Mouse (Mus musculus) limb, embryonic 13.5 days (tissue): ENCODE results near the gene H13. TPM values are rescaled to one million over a fixed set of nuclear protein-coding genes. Genes with fewer than 3 reads are reported as not detected.

Source experiments
- ATAC-seq: fragments of 200-750 bp; cut with Nextera tagmentation; 2 replicates; pipeline ENCODE4 v1.8.0; 2017; ENCODE audit warnings: low read depth, moderate number of reproducible peaks, moderate TSS enrichment; ENCODE audit not compliant: low FRiP score
- H3K27ac ChIP-seq: fragments of 300-500 bp; sonication (generic); 2 replicates; pipeline ENCODE4 v1.5.1; 2015; ENCODE audit warnings: inconsistent platforms, mild to moderate bottlenecking, moderate library complexity
- H3K27me3 ChIP-seq: fragments of 300-500 bp; sonication (generic); 2 replicates; pipeline ENCODE4 v1.6.1; 2015; ENCODE audit warnings: mild to moderate bottlenecking, inconsistent platforms
- H3K36me3 ChIP-seq: fragments of 300-500 bp; sonication (generic); 2 replicates; pipeline ENCODE4 v1.6.1; 2015; ENCODE audit warnings: inconsistent platforms, mild to moderate bottlenecking, moderate library complexity
- H3K4me1 ChIP-seq: fragments of 300-500 bp; sonication (generic); 2 replicates; pipeline ENCODE4 v1.6.1; 2015; ENCODE audit warnings: inconsistent platforms
- H3K4me2 ChIP-seq: fragments of 300-500 bp; sonication (generic); replicated peaks from 2 replicates; pipeline ENCODE4 v1.6.1; 2015; ENCODE audit warnings: inconsistent platforms, mild to moderate bottlenecking, moderate library complexity
- H3K4me3 ChIP-seq: fragments of 300-500 bp; sonication (generic); 2 replicates; pipeline ENCODE4 v1.5.1; 2015; ENCODE audit warnings: moderate library complexity, mild to moderate bottlenecking, inconsistent platforms
- H3K9ac ChIP-seq: fragments of 300-500 bp; sonication (generic); 2 replicates; pipeline ENCODE4 v1.6.1; 2015; ENCODE audit warnings: mild to moderate bottlenecking, inconsistent platforms
- H3K9me3 ChIP-seq: fragments of 300-500 bp; sonication (generic); 2 replicates; pipeline ENCODE4 v1.6.1; 2016; ENCODE audit warnings: inconsistent platforms
- whole genome bisulfite sequencing: fragments of 180-500 bp; shearing (Covaris S2); methylation state at CpG from one replicate; pipeline ENCODE4 v1.1.7; 2015; 5-methylcytosine and 5-hydroxymethylcytosine counted together
- polyA plus RNA-seq: library from polyadenylated mRNA; unstranded; fragments of >200 nt; fragmentation: Nextera tagmentation; extraction: Ambion mirVana; gene quantifications from 2 replicates; pipeline ENCODE4 v1.2.1, GENCODE M21; 2015

Gene H13
- polyA plus RNA-seq, 1 experiment from 2014 or later, result 159 TPM

DNA sequence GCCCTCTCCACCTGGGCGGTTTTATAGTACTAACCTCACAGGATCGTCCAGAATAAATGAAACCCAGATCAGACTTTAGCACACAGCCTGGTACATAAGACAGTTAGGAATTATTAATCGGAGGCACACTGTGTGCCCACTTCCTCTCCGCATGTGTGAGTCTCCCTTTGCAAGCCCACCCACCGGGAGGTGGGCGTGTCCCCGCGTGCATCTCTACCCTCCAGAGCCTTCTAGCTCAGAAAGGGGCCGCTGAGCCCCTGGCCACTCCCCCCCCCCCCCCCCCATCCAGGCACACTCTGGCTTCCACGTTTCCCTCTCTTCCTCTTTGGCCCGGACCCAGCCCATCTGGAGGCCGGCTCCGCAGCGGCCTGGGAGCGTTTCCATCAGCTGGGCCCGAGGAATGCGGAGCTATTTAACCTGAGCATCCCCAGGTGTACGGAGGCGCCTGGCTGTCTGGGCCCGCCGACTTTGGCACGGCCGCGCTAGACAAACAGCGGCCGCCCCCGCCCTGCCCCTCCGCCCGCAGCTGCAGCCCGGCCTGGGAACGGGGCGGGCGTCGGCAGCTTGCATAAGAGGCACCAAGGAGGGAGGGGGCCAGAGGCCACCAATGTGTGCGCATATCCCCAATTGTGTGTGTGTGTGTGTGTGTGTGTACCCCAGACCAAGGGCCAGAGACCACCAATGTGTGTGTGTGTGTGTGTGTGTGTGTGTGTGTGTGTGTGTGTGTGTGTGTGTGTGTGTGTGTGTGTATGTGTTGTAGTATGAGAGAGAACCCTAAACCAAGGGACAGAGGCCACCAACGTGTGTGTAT is 70.0 kb downstream of the H13 start:
- Histone ChIP-seq H3K4me2 (peak overlapping the region; percentile 94), H3K9me3 (no peaks in the 10 kb centered on the region), H3K27ac (peak overlapping the region; percentile 98), H3K4me1 (peaks cover 66% of the 10 kb centered on the region), H3K4me3 (peak overlapping the region; percentile 95), H3K36me3 (peaks cover 6% of the 10 kb centered on the region; the same call in 1 of the 2 replicates), H3K9ac (peak overlapping the region; percentile 98), H3K27me3 (no peaks in the 10 kb centered on the region)
- 1% methylated on average over 33 of the region's 36 CpGs for WGBS
- peak; percentile 82 for ATAC-seq

DNA sequence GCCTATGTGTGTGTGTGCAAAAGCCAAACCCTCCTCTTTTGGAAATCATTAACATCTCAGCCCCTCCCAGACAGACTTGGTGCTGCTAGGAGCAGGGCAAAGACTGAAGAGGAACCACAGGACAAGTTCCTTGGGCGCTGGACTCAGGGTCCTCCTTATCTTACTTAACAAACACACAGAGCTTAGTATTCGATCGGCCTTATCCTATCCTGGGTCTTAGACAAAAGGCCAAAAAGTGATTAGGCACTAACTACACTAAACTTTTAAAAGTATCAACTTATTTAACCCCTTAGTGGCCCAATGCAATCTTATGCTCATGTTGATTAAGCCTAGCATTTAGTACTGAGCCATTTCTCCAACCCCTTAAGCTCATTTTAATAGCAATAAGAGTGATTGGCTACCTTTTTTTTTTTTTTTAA is 70.6 kb downstream of the H13 start:
- 12% methylated on average over 3 of the region's 3 CpGs for WGBS
- Histone ChIP-seq H3K27ac (peak overlapping the region; percentile 98), H3K36me3 (peaks cover 6% of the 10 kb centered on the region; the same call in 1 of the 2 replicates), H3K27me3 (no peaks in the 10 kb centered on the region), H3K4me2 (peak overlapping the region; percentile 94), H3K9me3 (no peaks in the 10 kb centered on the region), H3K9ac (peak overlapping the region; percentile 31; the same call in 1 of the 2 replicates), H3K4me3 (peak overlapping the region; percentile 95; the same call in 1 of the 2 replicates), H3K4me1 (peaks cover 60% of the 10 kb centered on the region)
- 0 out of 2 replicates have a peak, but pooled peaks have one; percentile 1 for ATAC-seq

GRCm38 (mm10) chr2:152740490-152740889 is 71.2 kb downstream of the H13 start:
- WGBS, result 53% methylated on average over 5 of the region's 5 CpGs
- Histone ChIP-seq H3K27ac (peak overlapping the region; percentile 98), H3K27me3 (no peaks in the 10 kb centered on the region), H3K4me1 (peaks cover 57% of the 10 kb centered on the region), H3K9ac (no peak overlapping the region), H3K36me3 (peaks cover 6% of the 10 kb centered on the region; the same call in 1 of the 2 replicates), H3K9me3 (no peaks in the 10 kb centered on the region), H3K4me2 (peak overlapping the region; percentile 94; the same call in 1 of the 2 replicates), H3K4me3 (no peak overlapping the region)
- ATAC-seq, result no peak

- Histone ChIP-seq H3K4me3 (no peak overlapping the region), H3K36me3 (peaks cover 6% of the 10 kb centered on the region; the same call in 1 of the 2 replicates), H3K4me1 (peaks cover 54% of the 10 kb centered on the region), H3K9ac (peak overlapping the region; percentile 31; the same call in 1 of the 2 replicates), H3K9me3 (no peaks in the 10 kb centered on the region), H3K27ac (peak overlapping the region; percentile 98), H3K4me2 (peak overlapping the region; percentile 45), H3K27me3 (no peaks in the 10 kb centered on the region)
- no peak for ATAC-seq
- WGBS, result 31% methylated on average over 14 of the region's 14 CpGs
Observed at GRCm38 (mm10) chr2:152741153-152742041, 72.1 kb downstream of the H13 start.

GRCm38 (mm10) chr2:152742435-152742834 is 73.2 kb downstream of the H13 start:
- H3K4me2 ChIP-seq, result peak overlapping the region; percentile 45
- no peak overlapping the region for H3K4me3 ChIP-seq
- peak overlapping the region; percentile 98; the same call in 1 of the 2 replicates for H3K27ac ChIP-seq
- H3K27me3 ChIP-seq, result no peaks in the 10 kb centered on the region
- peaks cover 54% of the 10 kb centered on the region for H3K4me1 ChIP-seq
- H3K36me3 ChIP-seq, result peaks cover 5% of the 10 kb centered on the region; the same call in 1 of the 2 replicates
- WGBS, result 22% methylated on average over 10 of the region's 10 CpGs
- ATAC-seq, result no peak
- no peaks in the 10 kb centered on the region for H3K9me3 ChIP-seq
- H3K9ac ChIP-seq, result no peak overlapping the region

GRCm38 (mm10) chr2:152753944-152754711 is 84.9 kb downstream of the H13 start, which contains the start of gene Cox4i2:
Gene Cox4i2 (plus strand): TSS chr2:152754173.
- Histone ChIP-seq H3K9ac (peak within 1 kb of the TSS; percentile 61), H3K27ac (no peak within 1 kb of the TSS; the same call in 1 of the 2 replicates), H3K27me3 (no peaks in the 10 kb centered on the region), H3K4me2 (peak within 1 kb of the TSS; percentile 70), H3K9me3 (no peaks in the 10 kb centered on the region), H3K4me1 (peaks cover 24% of the 10 kb centered on the region), H3K4me3 (peak within 1 kb of the TSS; percentile 38), H3K36me3 (no peaks in the 10 kb centered on the region)
- peak; percentile 52; the same call in 1 of the 2 replicates for ATAC-seq
- WGBS, result 5% methylated on average over 30 of the region's 30 CpGs

GRCm38 (mm10) chr2:152756474-152757393 is 87.5 kb downstream of the H13 start:
- WGBS, result 68% methylated on average over 17 of the region's 17 CpGs
- H3K27me3 ChIP-seq, result no peaks in the 10 kb centered on the region
- H3K4me1 ChIP-seq, result peaks cover 24% of the 10 kb centered on the region
- no peak overlapping the region for H3K4me2 ChIP-seq
- ATAC-seq, result no peak
- peaks cover 2% of the 10 kb centered on the region; the same call in 1 of the 2 replicates for H3K36me3 ChIP-seq
- no peak overlapping the region for H3K4me3 ChIP-seq
- 0 out of 2 replicates have a peak overlapping the region, but pooled peaks have one; percentile 10 for H3K9ac ChIP-seq
- H3K27ac ChIP-seq, result no peak overlapping the region
- H3K9me3 ChIP-seq, result no peaks in the 10 kb centered on the region

DNA sequence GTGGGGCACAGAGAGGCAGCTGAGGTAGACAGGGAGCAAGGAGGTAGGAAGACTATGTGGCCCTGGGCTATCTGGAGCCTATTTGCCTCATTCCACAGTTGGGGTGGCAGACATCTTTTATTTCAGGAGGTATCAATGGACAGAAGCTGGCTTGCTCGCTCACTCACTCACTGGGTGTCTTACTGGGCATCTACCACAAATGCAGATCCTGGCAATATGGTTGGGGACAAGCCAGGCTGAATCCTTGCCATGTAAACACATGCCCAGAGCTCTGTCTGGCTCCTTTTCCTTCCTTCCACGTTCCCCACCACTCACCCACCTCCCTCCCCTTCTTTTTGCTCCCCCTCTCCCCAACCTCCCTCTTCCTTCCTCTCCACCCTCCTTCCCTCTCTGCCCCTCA is 88.2 kb downstream of the H13 start:
- no peak overlapping the region for H3K4me2 ChIP-seq
- ATAC-seq, result no peak
- no peaks in the 10 kb centered on the region for H3K9me3 ChIP-seq
- H3K27ac ChIP-seq, result no peak overlapping the region
- peaks cover 24% of the 10 kb centered on the region for H3K4me1 ChIP-seq
- no peaks in the 10 kb centered on the region for H3K27me3 ChIP-seq
- peaks cover 2% of the 10 kb centered on the region; the same call in 1 of the 2 replicates for H3K36me3 ChIP-seq
- H3K4me3 ChIP-seq, result no peak overlapping the region
- 54% methylated on average over 2 of the region's 2 CpGs for WGBS
- no peak overlapping the region for H3K9ac ChIP-seq
